Mouse (Mus musculus): ENCODE results near the gene Tgfb2.

GRCm38 (mm10) chr1:186656201-186656600 is 49.6 kb downstream of the Tgfb2 start:
- TF ChIP-seq MYOG (IDR thresholded peaks at IDR 0.05; ENCODE audit: control insufficient read depth in 1 of 3, insufficient read depth in 1 of 3, insufficient read length in 2 of 3, low read depth in 2 of 3) (no peak), POLR2A (IDR thresholded peaks at IDR 0.05; ENCODE audit: insufficient read length, low read depth) (no peak), TCF3 (IDR thresholded peaks at IDR 0.05; ENCODE audit: insufficient read length, low read depth) (no peak), REST (IDR thresholded peaks at IDR 0.05; ENCODE audit: insufficient read depth, insufficient read length) (no peak)
